Mouse (Mus musculus): ENCODE data around the gene Tpra1.

The Tpra1 gene

DNA sequence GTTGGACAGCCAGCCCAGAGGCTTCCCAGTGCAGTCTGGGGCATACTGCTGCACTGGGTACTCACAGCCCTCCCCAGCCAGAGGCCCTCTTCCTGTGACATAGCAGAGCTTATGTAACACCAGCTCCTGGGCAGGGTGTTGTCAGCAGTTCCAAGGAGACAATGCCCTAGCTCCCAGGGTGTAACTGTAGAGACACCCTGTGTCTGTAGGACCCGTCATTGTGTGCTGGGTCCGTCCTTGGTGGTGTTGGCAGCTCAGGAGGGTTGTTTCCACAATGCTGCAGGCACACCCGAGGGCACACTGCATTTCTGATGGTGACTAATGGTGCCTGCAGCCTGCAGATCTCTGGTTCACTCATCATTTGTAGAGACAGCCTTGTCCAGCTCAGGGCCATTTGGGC lies 24.8 kb downstream of the Tpra1 start:
- no peak for DNase-seq (ENCODE audit: low read depth, low spot score)

GRCm38 (mm10) chr6:88927595-88927994 lies 25.5 kb downstream of the Tpra1 start:
- DNase-seq (ENCODE audit: low read depth, low spot score), result peak; percentile 55

GRCm38 (mm10) chr6:88928026-88928425 lies 26.0 kb downstream of the Tpra1 start:
- DNase-seq (ENCODE audit: low read depth, low spot score), result no peak

DNA sequence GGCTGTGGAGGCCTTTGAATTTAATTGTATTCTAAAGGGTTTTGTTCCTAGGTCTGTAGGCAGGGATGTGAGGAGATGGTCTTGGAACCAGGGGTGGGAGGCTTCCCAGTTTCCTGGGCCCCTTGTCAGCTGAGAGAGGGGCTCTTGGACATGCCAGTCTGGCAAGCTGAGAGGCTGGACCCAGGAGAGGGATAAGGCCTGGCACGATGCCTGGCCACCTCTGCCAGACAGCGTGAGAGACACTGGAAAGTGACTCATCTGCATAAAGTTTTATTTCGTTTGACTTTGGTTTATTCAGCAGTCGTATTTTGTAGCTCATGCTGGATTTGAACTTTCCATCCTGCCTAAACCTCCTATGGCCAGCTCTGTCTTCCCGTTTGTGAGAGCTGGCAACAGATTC lies 26.5 kb downstream of the Tpra1 start:
- no peak for DNase-seq (ENCODE audit: low read depth, low spot score)

- DNase-seq (ENCODE audit: low read depth, low spot score), result no peak
Measured at GRCm38 (mm10) chr6:88929451-88929850, 27.4 kb downstream of the Tpra1 start.

- no peak for DNase-seq (ENCODE audit: low read depth, low spot score)
Measured at GRCm38 (mm10) chr6:88930049-88930448, 28.0 kb downstream of the Tpra1 start.

- DNase-seq (ENCODE audit: low read depth, low spot score), result no peak
Measured at GRCm38 (mm10) chr6:88931449-88931848, 29.4 kb downstream of the Tpra1 start.

DNA sequence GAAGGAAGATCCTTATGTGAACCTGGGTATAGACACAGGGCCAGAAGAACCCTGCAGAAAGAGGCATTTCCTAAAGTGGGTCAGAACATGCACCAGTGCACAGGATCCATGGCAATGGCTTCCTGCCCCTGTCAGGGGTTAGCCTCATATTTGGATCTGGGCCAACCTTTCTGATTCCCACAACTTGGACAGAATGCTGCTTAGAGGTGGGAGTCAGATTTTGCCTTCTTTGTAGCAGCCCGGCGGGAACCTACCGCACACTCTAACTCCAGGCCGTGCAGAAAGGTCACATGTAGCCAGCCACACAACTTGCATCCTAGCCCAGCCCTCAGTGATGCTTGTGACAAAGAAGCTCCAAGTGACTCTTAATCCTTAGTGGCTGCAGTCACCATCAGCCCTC lies 32.1 kb downstream of the Tpra1 start:
- DNase-seq (ENCODE audit: low read depth, low spot score), result no peak

DNA sequence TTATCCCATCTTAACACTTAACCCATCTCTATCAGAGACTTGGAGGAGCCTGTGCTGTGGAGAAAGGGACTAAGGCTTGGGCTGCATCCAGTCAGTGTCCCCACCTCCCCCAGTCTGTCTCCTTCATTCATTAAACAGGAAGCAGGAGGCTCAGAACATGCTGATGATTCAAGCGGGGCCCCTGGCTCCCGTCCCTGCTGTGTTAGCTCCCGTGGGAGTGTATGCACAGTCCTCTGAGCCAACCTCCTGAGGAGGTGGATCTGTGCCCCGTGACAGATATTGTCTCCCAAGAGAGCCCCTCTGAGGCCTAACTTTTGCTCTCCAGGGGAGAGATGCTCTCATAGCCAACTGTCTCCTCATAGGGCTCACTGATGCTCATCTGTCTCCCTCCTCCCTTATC lies 32.8 kb downstream of the Tpra1 start:
- no peak for DNase-seq (ENCODE audit: low read depth, low spot score)

DNA sequence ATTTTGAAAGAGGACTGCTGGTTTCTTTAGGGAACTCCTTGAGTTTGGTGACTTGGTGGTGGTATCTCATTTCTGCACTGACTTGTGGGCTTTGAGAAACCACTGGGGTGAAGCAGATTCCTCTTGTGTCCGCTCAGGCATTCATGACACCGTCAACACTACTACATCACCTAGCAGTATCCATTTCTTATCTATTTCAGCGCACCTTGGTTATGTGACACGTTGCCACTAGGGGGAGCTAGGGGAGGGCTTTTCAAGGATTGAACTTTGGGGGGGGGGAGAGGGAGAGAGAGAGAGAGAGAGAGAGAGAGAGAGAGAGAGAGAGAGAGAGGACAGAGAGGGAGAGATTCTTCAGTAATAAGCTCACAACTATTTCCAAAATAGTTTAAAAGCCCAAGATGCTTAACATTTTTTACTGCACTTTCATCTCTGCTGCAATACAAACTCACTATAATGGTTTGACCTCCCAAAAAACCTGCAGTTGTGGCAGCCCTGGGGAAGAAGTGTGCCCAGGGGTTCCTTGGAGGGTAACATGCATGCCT lies 33.8 kb downstream of the Tpra1 start:
- peak; percentile 51 for DNase-seq (ENCODE audit: low read depth, low spot score)

DNA sequence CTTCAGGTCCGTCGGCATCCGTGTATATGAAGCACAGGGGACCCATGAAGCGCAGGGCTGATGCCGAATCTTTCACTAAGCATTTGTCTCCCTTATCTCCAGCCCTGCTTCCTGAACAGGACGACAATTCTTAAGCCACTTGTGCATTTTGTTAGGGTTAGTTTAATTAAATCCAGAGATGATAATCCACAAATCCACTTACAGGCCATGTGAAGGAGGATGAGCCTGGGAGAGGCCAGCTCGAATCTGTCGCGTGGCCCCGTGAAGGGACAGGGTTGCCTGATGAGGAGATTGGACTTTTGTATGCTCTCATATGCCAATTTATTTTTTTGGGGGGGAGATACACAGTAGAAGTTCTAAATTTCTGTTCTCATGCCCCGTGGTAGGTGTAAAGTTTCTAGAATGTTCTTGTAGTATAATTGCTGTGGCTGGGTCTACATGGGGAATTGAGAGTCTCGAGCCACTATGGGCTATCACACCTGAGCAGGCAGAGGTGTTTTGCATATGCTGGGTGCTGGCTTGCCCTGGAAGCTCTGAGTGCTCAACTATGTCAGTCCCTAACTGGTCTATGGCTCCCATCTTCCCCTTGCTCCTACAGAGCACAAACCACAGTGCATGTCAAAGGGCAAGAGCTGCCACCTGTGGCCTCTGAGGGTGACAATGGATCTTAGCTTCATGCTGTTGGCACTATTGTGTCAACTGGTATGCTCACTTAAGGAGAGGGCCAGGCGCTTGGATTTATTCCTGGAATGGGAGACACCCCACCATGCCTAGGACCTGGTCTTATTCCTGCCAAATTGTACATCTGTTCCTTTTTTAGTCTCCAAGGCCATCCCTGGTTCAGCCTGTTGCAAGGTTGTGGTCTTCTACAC lies 34.5 kb downstream of the Tpra1 start:
- DNase-seq (ENCODE audit: low read depth, low spot score), result no peak

DNA sequence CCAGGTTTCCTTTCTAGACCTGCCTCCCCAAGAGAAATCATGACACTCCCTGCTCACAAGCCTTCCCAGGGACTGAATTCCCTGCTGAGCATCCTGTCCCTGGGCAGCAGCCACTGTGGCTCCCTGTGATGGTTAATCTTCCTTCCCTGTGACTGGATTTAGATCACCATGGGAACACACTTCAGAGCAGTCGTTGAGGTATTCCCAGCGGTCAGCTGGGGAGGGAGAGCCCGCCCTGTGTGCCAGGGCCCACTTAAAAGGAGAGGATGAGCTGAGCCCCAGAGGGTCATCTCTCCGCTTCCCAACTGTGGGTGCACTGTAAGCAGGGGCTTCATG lies 35.1 kb downstream of the Tpra1 start:
- DNase-seq (ENCODE audit: low read depth, low spot score), result no peak

- DNase-seq (ENCODE audit: low read depth, low spot score), result no peak
Measured at GRCm38 (mm10) chr6:88937971-88938663, 36.1 kb downstream of the Tpra1 start.

GRCm38 (mm10) chr6:88938664-88939055 lies 36.6 kb downstream of the Tpra1 start:
- no peak for DNase-seq (ENCODE audit: low read depth, low spot score)

DNA sequence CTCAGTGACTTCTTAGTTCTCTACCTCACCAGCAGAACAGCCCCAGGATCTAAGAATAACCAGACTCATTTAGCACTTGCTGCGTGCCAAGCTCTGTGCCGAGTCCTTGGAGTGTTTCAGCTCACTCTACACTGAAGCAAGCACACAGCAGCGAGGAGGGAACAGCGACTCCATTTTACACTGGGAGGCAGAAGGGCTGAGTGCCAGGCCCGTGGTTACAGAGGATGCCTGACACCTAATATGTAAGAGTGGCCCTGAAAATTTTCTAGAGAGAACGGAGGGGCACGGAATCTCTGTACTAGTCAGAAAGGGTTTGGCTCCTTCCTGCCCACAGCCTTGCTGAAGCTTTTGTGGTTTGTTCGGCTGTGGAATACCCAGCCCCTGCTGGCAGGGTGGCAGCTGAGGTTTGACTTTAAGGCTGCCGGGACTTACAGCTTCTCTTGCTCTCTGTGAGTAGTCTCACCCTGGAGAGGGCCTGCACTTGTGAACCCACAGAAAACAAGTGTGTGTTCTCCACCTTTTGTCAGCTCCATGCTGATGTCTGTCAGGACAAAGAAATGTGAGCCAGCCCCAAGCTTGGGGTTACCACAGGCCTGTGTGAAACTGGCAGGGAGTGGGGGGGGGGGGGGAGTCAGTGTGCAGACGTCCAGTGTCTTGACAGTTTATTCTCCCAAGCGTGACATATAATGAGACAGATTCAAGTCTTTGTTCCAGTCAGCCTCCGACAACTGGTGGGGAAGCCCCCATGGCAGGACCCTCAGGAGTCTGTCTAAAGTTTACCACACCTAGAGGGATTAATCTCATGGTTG lies 37.4 kb downstream of the Tpra1 start:
- peak; percentile 55 for DNase-seq (ENCODE audit: low read depth, low spot score)

- DNase-seq (ENCODE audit: low read depth, low spot score), result no peak
Measured at GRCm38 (mm10) chr6:88940090-88940916, 38.3 kb downstream of the Tpra1 start.

DNA sequence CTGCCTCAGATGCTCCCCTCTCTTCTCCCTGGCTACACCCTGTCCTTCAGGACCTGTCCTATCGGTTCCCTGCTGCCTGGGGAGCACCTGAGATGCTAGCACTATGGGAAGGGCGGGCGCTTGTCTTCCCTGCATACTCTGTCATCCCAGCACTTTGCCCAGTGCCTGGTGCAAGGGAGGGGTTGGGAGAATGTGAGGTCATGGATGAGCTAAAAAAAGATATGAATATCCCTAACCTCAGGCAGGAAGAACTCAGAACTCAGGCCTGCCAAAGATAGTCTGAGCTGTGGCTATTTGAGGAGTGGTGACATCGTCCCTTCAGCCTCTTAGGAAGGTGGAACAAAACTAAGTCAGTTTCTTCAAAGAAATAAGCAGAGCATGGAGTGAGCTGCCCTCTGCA lies 39.6 kb downstream of the Tpra1 start:
- DNase-seq (ENCODE audit: low read depth, low spot score), result no peak

- no peak for DNase-seq (ENCODE audit: low read depth, low spot score)
Measured at GRCm38 (mm10) chr6:88942595-88942994, 40.5 kb downstream of the Tpra1 start.

- DNase-seq (ENCODE audit: low read depth, low spot score), result no peak
Measured at GRCm38 (mm10) chr6:88943666-88944065, 41.6 kb downstream of the Tpra1 start.

DNA sequence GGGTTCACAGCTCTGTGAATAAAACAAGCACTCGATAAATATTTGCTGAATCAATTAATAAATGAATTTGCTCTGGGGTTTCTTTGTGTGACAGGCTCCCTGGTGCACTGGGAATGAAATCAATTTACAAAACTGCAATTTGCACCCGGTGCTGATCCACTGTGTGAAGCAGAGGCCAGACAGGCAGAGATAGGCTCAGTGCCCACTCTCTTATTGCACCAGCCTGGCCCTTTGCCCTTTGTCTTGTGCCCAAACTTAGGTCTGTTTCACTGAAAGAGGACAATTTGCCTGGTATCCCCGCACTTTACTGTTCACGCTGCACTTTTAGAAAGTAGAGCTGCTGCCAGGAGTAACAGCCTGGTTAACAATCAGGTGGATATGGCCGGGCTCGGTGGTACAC lies 44.4 kb downstream of the Tpra1 start:
- DNase-seq (ENCODE audit: low read depth, low spot score), result no peak

DNA sequence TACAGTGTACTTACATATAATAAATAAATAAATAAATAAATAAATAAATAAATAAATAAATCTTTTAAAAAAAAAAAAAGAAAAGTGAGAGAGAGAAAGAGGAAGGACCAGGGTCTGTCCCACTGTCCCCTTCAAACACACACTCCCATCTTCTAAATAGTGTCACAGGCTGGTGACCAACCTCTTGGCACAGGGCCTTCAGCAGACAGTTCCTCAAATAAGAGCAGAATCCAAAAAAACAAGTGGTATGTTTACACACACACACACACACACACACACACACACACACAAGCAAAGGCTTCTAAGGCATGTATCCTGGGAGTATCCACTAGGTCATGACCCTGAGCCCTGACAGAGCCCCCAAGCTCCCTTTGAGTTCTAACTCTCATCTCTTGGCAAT lies 45.7 kb downstream of the Tpra1 start:
- no peak for DNase-seq (ENCODE audit: low read depth, low spot score)

Measured in CD4-positive helper T cell, adult 2 months (primary cell).